Mouse (Mus musculus) embryo, embryonic 10.5 days (tissue): ENCODE data around the gene Wdr24.

ENCODE experiments used
- DNase-seq: peaks from one replicate; pipeline ENCODE4 v3.0.0-alpha.2; 2015; ENCODE audit warnings: low spot score

The Wdr24 gene

GRCm38 (mm10) chr17:25877741-25878610 is 54.5 kb downstream of the Wdr24 start:
- no peak for DNase-seq
